Mouse (Mus musculus): ENCODE results near the gene Capn12. TPM values are rescaled to one million over a fixed set of nuclear protein-coding genes. Genes with fewer than 3 reads are reported as not detected.

Capn12 gene
- total RNA-seq, 1 experiment = 2.1 TPM

DNA sequence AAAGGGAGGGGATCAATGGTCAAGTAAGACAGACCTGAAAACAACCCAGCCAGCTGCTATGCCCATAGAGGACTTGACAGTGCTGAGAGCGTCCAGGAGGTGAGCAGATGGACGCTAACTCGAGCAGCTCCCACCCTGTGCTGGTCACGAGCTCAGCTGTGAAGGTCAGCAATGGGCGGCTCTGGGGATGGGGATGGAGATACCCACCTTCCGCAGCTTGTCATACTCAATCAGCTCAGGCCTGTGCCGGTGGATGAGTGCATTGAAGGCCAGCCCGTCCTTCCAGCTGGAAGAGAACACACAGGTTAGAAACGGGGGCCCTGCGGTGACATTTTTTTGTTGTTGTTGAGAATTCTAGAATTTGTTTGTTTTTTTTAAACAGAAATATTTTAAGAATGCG is 31.9 kb downstream of the Capn12 start:
- peaks cover 84% of the 10 kb centered on the region for H3K36me3 ChIP-seq (ENCODE audit: control insufficient read depth, insufficient read depth, low read length, poor library complexity, severe bottlenecking)
- in situ Hi-C loops (cut with MboI; ENCODE audit: low sequenced_read_pairs in 2 of 2, unreplicated experiment in 2 of 2) = no loop called here

DNA sequence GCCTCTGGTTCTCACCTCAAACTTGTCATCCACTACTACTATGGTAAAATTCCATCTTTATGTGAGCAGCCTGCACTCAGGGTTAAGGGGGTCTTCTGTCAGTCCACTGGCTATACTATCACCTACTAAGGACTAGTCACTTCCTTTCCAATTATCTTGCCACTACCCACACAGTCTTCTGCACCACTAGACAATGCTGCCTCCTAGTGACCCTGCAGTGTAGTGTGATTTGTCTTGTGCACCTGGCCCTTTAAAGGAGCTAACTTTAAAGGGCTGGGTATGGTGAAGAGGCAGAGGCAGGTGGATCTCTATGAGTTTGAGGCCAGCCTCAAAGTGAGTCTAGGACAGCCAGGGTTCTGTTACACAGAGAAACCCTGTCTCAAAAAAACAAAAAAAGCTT is 35.3 kb downstream of the Capn12 start:
- DNase-seq (ENCODE audit: low read depth, low spot score) = no peak
- no peak overlapping the region for H3K4me3 ChIP-seq (ENCODE audit: insufficient read depth in 1 of 2, low read depth in 1 of 2, low read length in 2 of 2, poor library complexity in 1 of 2, severe bottlenecking in 1 of 2)
- no peak overlapping the region for H3K9ac ChIP-seq (ENCODE audit: insufficient read depth, low read depth, low read length, poor library complexity, severe bottlenecking)
- TF ChIP-seq ZNF384 (IDR thresholded peaks at IDR 0.05; ENCODE audit: low read depth, low read length) (no peak), MAFK (IDR thresholded peaks at IDR 0.05; ENCODE audit: insufficient read depth, low read depth, low read length) (no peak), CHD2 (IDR thresholded peaks at IDR 0.05; ENCODE audit: low read depth, low read length) (no peak), HCFC1 (IDR thresholded peaks at IDR 0.05; ENCODE audit: borderline replicate concordance, insufficient read depth, low read length) (no peak), ZC3H11A (IDR thresholded peaks at IDR 0.05; ENCODE audit: borderline replicate concordance, low read depth, low read length) (no peak)
- peaks cover 2 to 20% of the 10 kb centered on the region in 2 experiments; a peak in 1 of 4 replicates for H3K4me1 ChIP-seq (ENCODE audit: control insufficient read depth in 2 of 2, insufficient read depth in 2 of 2, low read length in 2 of 2, poor library complexity in 1 of 2)
- peaks cover 78% of the 10 kb centered on the region for H3K36me3 ChIP-seq (ENCODE audit: control insufficient read depth, insufficient read depth, low read length, poor library complexity, severe bottlenecking)
- no peaks in the 10 kb centered on the region for H3K9me3 ChIP-seq (ENCODE audit: control insufficient read depth, insufficient read depth, low read depth, low read length)
- H3K27ac ChIP-seq (ENCODE audit: insufficient read depth, low read depth, low read length, poor library complexity, severe bottlenecking) = no peak overlapping the region
- in situ Hi-C loops (cut with MboI; ENCODE audit: low sequenced_read_pairs in 2 of 2, unreplicated experiment in 2 of 2) = no loop called here

More for the DNA sequence above, 31.9 kb downstream of the Capn12 start:
- TF ChIP-seq MAFK (IDR thresholded peaks at IDR 0.05; ENCODE audit: insufficient read depth, low read depth, low read length) (no peak), ZC3H11A (IDR thresholded peaks at IDR 0.05; ENCODE audit: borderline replicate concordance, low read depth, low read length) (no peak), HCFC1 (IDR thresholded peaks at IDR 0.05; ENCODE audit: borderline replicate concordance, insufficient read depth, low read length) (no peak), CHD2 (IDR thresholded peaks at IDR 0.05; ENCODE audit: low read depth, low read length) (no peak), ZNF384 (IDR thresholded peaks at IDR 0.05; ENCODE audit: low read depth, low read length) (no peak)
- DNase-seq (ENCODE audit: low read depth, low spot score) = no peak
- H3K9me3 ChIP-seq (ENCODE audit: control insufficient read depth, insufficient read depth, low read depth, low read length) = no peaks in the 10 kb centered on the region
- no peak overlapping the region for H3K4me3 ChIP-seq (ENCODE audit: insufficient read depth in 1 of 2, low read depth in 1 of 2, low read length in 2 of 2, poor library complexity in 1 of 2, severe bottlenecking in 1 of 2)
- H3K4me1 ChIP-seq (ENCODE audit: control insufficient read depth in 2 of 2, insufficient read depth in 2 of 2, low read length in 2 of 2, poor library complexity in 1 of 2) = no peaks in the 10 kb centered on the region
- H3K9ac ChIP-seq (ENCODE audit: insufficient read depth, low read depth, low read length, poor library complexity, severe bottlenecking) = no peak overlapping the region
- no peak overlapping the region for H3K27ac ChIP-seq (ENCODE audit: insufficient read depth, low read depth, low read length, poor library complexity, severe bottlenecking)

DNA sequence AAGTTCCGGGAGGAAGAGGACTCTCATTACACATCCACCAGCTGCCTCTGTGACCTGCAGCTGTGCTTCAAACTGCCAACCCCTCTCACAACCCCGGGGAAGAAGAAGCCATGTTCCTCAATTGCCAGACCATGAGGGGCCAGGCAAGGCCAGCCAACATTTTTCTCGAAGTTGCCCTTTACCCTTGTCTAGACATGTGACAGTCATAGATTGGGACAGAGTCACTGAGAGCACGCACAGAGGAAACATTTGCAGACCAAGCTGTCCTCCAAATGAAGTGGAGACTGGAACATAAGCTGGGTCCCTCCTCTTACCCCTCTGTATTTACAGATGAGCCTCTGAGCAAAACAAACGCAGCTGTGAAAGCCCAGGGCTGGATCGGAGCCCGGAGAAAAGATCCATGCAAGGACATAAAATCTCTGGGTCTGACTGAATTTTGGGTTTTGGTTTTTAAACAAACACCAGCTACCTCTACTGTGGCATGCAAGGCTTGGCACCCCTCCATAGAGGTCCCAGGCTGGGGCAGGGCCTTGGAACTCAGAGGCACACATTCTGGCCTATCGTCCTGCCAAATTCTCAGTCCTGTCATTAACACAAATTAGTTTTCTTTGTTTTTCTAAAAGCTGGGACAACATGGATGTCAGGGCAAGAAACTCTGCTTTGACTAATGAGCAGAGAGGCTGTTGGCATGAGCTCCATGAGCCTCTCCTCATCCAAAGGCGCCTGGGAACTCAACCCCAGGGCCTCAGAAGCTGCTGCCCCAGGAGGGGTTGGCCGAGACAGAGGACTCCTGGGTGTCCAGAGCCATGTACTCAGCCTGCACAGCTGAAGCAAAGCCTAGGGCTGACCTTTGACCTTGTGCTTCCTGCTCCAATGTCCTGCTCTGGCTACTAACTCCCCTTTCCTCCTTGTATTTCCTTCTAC is 36.5 kb downstream of the Capn12 start:
- Histone ChIP-seq H3K27ac (ENCODE audit: insufficient read depth, low read depth, low read length, poor library complexity, severe bottlenecking) (no peak overlapping the region), H3K9ac (ENCODE audit: insufficient read depth, low read depth, low read length, poor library complexity, severe bottlenecking) (no peak overlapping the region), H3K9me3 (ENCODE audit: control insufficient read depth, insufficient read depth, low read depth, low read length) (no peaks in the 10 kb centered on the region), H3K4me3 (ENCODE audit: insufficient read depth in 1 of 2, low read depth in 1 of 2, low read length in 2 of 2, poor library complexity in 1 of 2, severe bottlenecking in 1 of 2) (no peak overlapping the region), H3K36me3 (ENCODE audit: control insufficient read depth, insufficient read depth, low read length, poor library complexity, severe bottlenecking) (peaks cover 73% of the 10 kb centered on the region), H3K4me1 (ENCODE audit: control insufficient read depth in 2 of 2, insufficient read depth in 2 of 2, low read length in 2 of 2, poor library complexity in 1 of 2) (peaks cover 2 to 25% of the 10 kb centered on the region in 2 experiments; a peak in 1 of 4 replicates)
- no peak for DNase-seq (ENCODE audit: low read depth, low spot score)
- in situ Hi-C loops (cut with MboI; ENCODE audit: low sequenced_read_pairs in 2 of 2, unreplicated experiment in 2 of 2) = no loop called here
- TF ChIP-seq ZC3H11A (IDR thresholded peaks at IDR 0.05; ENCODE audit: borderline replicate concordance, low read depth, low read length) (no peak), ZNF384 (IDR thresholded peaks at IDR 0.05; ENCODE audit: low read depth, low read length) (no peak), HCFC1 (IDR thresholded peaks at IDR 0.05; ENCODE audit: borderline replicate concordance, insufficient read depth, low read length) (no peak), MAFK (IDR thresholded peaks at IDR 0.05; ENCODE audit: insufficient read depth, low read depth, low read length) (no peak), CHD2 (IDR thresholded peaks at IDR 0.05; ENCODE audit: low read depth, low read length) (no peak)

DNA sequence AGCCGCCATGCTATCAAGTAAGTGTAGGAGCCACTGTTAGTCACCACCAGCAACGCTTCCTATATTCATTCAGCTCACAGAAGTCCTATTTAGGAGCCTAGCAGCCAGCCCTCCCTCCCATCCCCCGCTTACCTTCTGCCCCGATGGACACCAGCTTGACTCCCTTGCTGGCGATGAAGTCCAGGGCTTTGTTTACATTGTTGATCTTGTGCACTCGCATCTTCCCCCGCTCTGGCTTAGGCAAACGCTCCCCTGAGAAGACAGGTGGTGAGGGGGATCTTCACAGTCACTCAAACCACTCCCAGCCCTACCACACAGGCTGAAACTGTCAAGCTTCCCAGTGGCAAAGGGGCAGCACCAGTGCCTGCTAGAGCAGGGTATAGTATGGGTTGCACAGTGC is 37.3 kb downstream of the Capn12 start:
- Histone ChIP-seq H3K27ac (ENCODE audit: insufficient read depth, low read depth, low read length, poor library complexity, severe bottlenecking) (no peak overlapping the region), H3K4me3 (ENCODE audit: insufficient read depth in 1 of 2, low read depth in 1 of 2, low read length in 2 of 2, poor library complexity in 1 of 2, severe bottlenecking in 1 of 2) (no peak overlapping the region), H3K9ac (ENCODE audit: insufficient read depth, low read depth, low read length, poor library complexity, severe bottlenecking) (no peak overlapping the region), H3K4me1 (ENCODE audit: control insufficient read depth in 2 of 2, insufficient read depth in 2 of 2, low read length in 2 of 2, poor library complexity in 1 of 2) (peaks cover 2 to 28% of the 10 kb centered on the region in 2 experiments; a peak in 1 of 4 replicates), H3K9me3 (ENCODE audit: control insufficient read depth, insufficient read depth, low read depth, low read length) (no peaks in the 10 kb centered on the region), H3K36me3 (ENCODE audit: control insufficient read depth, insufficient read depth, low read length, poor library complexity, severe bottlenecking) (peaks cover 65% of the 10 kb centered on the region)
- in situ Hi-C loops (cut with MboI; ENCODE audit: low sequenced_read_pairs in 2 of 2, unreplicated experiment in 2 of 2) = no loop called here
- DNase-seq (ENCODE audit: low read depth, low spot score) = no peak
- TF ChIP-seq MAFK (IDR thresholded peaks at IDR 0.05; ENCODE audit: insufficient read depth, low read depth, low read length) (no peak), HCFC1 (IDR thresholded peaks at IDR 0.05; ENCODE audit: borderline replicate concordance, insufficient read depth, low read length) (no peak), CHD2 (IDR thresholded peaks at IDR 0.05; ENCODE audit: low read depth, low read length) (no peak), ZC3H11A (IDR thresholded peaks at IDR 0.05; ENCODE audit: borderline replicate concordance, low read depth, low read length) (no peak), ZNF384 (IDR thresholded peaks at IDR 0.05; ENCODE audit: low read depth, low read length) (no peak)

Measured in ES-E14 (cell line).